Mouse (Mus musculus) embryonic fibroblast, embryonic 13.5 days (primary cell): ENCODE results near the gene Rps23.

Source experiments
- CTCF ChIP-seq: IDR thresholded peaks from 2 replicates; pipeline ENCODE4 v1.5.1; 2011; ENCODE audit warnings: mild to moderate bottlenecking, control low read depth, low read length, moderate library complexity, borderline replicate concordance; ENCODE audit not compliant: insufficient read depth
- POLR2A ChIP-seq: IDR thresholded peaks from 2 replicates; pipeline ENCODE4 v1.6.1; 2011; ENCODE audit warnings: low read depth, mild to moderate bottlenecking, control low read depth, low read length, moderate library complexity

DNA sequence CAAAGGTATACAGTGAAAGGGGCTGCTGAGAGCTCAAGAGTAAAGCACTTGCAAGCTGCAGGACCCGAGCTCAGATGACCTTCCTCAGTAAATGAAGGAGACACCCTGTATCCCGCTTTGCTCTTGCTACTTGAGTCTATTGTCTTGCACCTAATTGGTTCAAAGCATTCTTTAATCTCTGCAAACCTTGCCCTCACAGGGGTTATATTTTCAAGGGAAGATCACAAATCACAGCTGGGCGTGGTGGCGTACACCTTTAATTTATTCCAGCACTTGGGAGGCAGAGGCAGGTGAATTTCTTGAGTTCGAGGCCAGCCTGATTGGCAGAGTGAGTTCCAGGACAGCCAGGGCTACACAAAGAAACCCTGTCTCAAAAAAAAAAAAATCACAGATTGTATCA, 2.4 kb downstream of the Rps23 start:
- TF ChIP-seq CTCF, result no peak
- TF ChIP-seq POLR2A, result no peak
